ENCODE assay signal across 23 mouse cellular contexts in genomic region chr10:95594414-95594813, GRCm38 (mm10). TPM values are rescaled to one million over a fixed set of nuclear protein-coding genes. Genes with fewer than 3 reads are reported as not detected.
DNase-seq lines count a peak whose midpoint lies in the region; ATAC-seq and TF ChIP-seq lines count a peak whose summit lies in the region.
"Had no signal": no experiment of that assay in that cellular context is flagged by ENCODE, and none has a peak within 500 bp of the region (broad histone marks: within the 10 kb centered on the region; RNA-seq: fewer than 3 reads in every experiment).

No protein-coding gene starts in this region.

- H3K27ac ChIP-seq in midbrain, embryonic 10.5 days (replicated peaks), result peak overlapping the region; percentile 64; the same call in 1 of the 2 replicates
- no peak overlapping the region for H3K27ac ChIP-seq in midbrain, embryonic 14.5 days (replicated peaks; ENCODE audit: low read depth, low read length)
- peak overlapping the region; percentile 12; the same call in 1 of the 2 replicates for H3K27ac ChIP-seq in testis, adult 2 months (ENCODE audit: control insufficient read depth, insufficient read depth, low read depth, low read length)
- H3K27ac ChIP-seq in thymus, adult 2 months (ENCODE audit: control insufficient read depth, insufficient read depth, low read length), result no peak overlapping the region
- H3K27ac ChIP-seq: embryonic facial prominence, embryonic 13.5 days; embryonic facial prominence, embryonic 15.5 days; forebrain, embryonic 10.5 days; forebrain, embryonic 12.5 days had no signal

- no peak overlapping the region for H3K4me2 ChIP-seq in midbrain, embryonic 14.5 days (ENCODE audit: low read length)
- H3K4me2 ChIP-seq: embryonic facial prominence, embryonic 13.5 days; embryonic facial prominence, embryonic 15.5 days; forebrain, embryonic 12.5 days had no signal

- peaks cover 38% of the 10 kb centered on the region for H3K4me1 ChIP-seq in midbrain, embryonic 10.5 days
- H3K4me1 ChIP-seq in midbrain, embryonic 14.5 days (ENCODE audit: control insufficient read depth, insufficient read depth, low read length), result no peaks in the 10 kb centered on the region
- H3K4me1 ChIP-seq in testis, adult 2 months (ENCODE audit: control insufficient read depth, insufficient read depth, low read length), result peaks cover 13% of the 10 kb centered on the region
- no peaks in the 10 kb centered on the region for H3K4me1 ChIP-seq in thymus, adult 2 months (replicated peaks; ENCODE audit: control insufficient read depth, insufficient read depth, low read length)
- H3K4me1 ChIP-seq: embryonic facial prominence, embryonic 13.5 days; embryonic facial prominence, embryonic 15.5 days had no signal

- peaks cover 55% of the 10 kb centered on the region for H3K27me3 ChIP-seq in midbrain, embryonic 10.5 days (ENCODE audit: low read depth, poor library complexity, severe bottlenecking)
- H3K27me3 ChIP-seq in midbrain, embryonic 14.5 days (ENCODE audit: control insufficient read depth, insufficient read depth, low read length), result no peaks in the 10 kb centered on the region
- no peaks in the 10 kb centered on the region for H3K27me3 ChIP-seq in testis, adult 2 months (ENCODE audit: control insufficient read depth, insufficient read depth, low read length)
- no peaks in the 10 kb centered on the region for H3K27me3 ChIP-seq in thymus, adult 2 months (ENCODE audit: control insufficient read depth, insufficient read depth, low read length)
- H3K27me3 ChIP-seq: embryonic facial prominence, embryonic 15.5 days had no signal

- peak; percentile 19; the same call in 1 of the 2 replicates for TF ChIP-seq POLR2A in testis, adult 2 months (IDR thresholded peaks at IDR 0.05; ENCODE audit: control insufficient read depth, low read depth, low read length)
- no peak for TF ChIP-seq POLR2A in thymus, adult 2 months (IDR thresholded peaks at IDR 0.05; ENCODE audit: control insufficient read depth, extremely low read depth, insufficient read depth, low read length, poor library complexity)

- no peak overlapping the region for H3K4me3 ChIP-seq in midbrain, embryonic 10.5 days
- H3K4me3 ChIP-seq in midbrain, embryonic 14.5 days (replicated peaks; ENCODE audit: low read depth, low read length), result no peak overlapping the region
- peak overlapping the region; percentile 59 for H3K4me3 ChIP-seq in testis, adult 2 months (ENCODE audit: control insufficient read depth, low read depth, low read length)
- no peak overlapping the region for H3K4me3 ChIP-seq in thymus, adult 2 months (ENCODE audit: control insufficient read depth, insufficient read depth, low read length)
- H3K4me3 ChIP-seq: embryonic facial prominence, embryonic 13.5 days; embryonic facial prominence, embryonic 15.5 days; erythroblast, embryonic 14.5 days; forebrain, embryonic 10.5 days; forebrain, embryonic 12.5 days had no signal

- 40% methylated on average over 11 of the region's 11 CpGs for WGBS in midbrain, embryonic 10.5 days
- 36% methylated on average over 11 of the region's 11 CpGs for WGBS in midbrain, embryonic 14.5 days
- 88% methylated on average over 11 of the region's 11 CpGs for whole genome bisulfite sequencing in thymus, adult 2 months

- no peak overlapping the region for H3K9ac ChIP-seq in midbrain, embryonic 14.5 days (replicated peaks; ENCODE audit: low read length)
- H3K9ac ChIP-seq: embryonic facial prominence, embryonic 13.5 days; embryonic facial prominence, embryonic 15.5 days; forebrain, embryonic 12.5 days had no signal

- H3K9me3 ChIP-seq in midbrain, embryonic 10.5 days (replicated peaks), result no peaks in the 10 kb centered on the region; the same call in 1 of the 2 replicates
- H3K9me3 ChIP-seq in midbrain, embryonic 14.5 days (ENCODE audit: control insufficient read depth, low read length), result peaks cover under 1% of the 10 kb centered on the region; the same call in 1 of the 2 replicates
- H3K9me3 ChIP-seq: embryonic facial prominence, embryonic 13.5 days; embryonic facial prominence, embryonic 15.5 days; forebrain, embryonic 10.5 days; forebrain, embryonic 12.5 days had no signal

- ATAC-seq in midbrain, embryonic 14.5 days (ENCODE audit: low FRiP score, low TSS enrichment), result no peak
- ATAC-seq: forebrain, embryonic 14.5 days; forebrain, embryonic 16.5 days had no signal

- H3K36me3 ChIP-seq in midbrain, embryonic 10.5 days, result no peaks in the 10 kb centered on the region
- no peaks in the 10 kb centered on the region for H3K36me3 ChIP-seq in midbrain, embryonic 14.5 days (ENCODE audit: control insufficient read depth, insufficient read depth, low read length)
- no peaks in the 10 kb centered on the region for H3K36me3 ChIP-seq in testis, adult 2 months (ENCODE audit: control insufficient read depth, insufficient read depth, low read length)
- no peaks in the 10 kb centered on the region for H3K36me3 ChIP-seq in thymus, adult 2 months (ENCODE audit: control insufficient read depth, insufficient read depth, low read length)
- H3K36me3 ChIP-seq: embryonic facial prominence, embryonic 13.5 days; embryonic facial prominence, embryonic 15.5 days; forebrain, embryonic 10.5 days; forebrain, embryonic 12.5 days had no signal

- no peak for TF ChIP-seq CTCF in testis, adult 2 months (IDR thresholded peaks at IDR 0.05; ENCODE audit: control insufficient read depth, insufficient read depth, insufficient replicate concordance, low read depth, low read length)
- no peak for TF ChIP-seq CTCF in thymus, adult 2 months (IDR thresholded peaks at IDR 0.05; ENCODE audit: borderline replicate concordance, control insufficient read depth, extremely low read depth, insufficient read depth, low read length, poor library complexity)

- DNase-seq in midbrain, embryonic 10.5 days (ENCODE audit: low spot score), result no peak
- DNase-seq in midbrain, embryonic 14.5 days, result no peak
- DNase-seq in testis, postnatal 10 days (ENCODE audit: low spot score), result no peak
- peak; percentile 18 for DNase-seq in ZHBTc4 (ENCODE audit: low read depth, low spot score)
- no peak for DNase-seq in thymus, adult 2 months
- DNase-seq: adrenal gland, adult 2 months; adrenal gland, postnatal 10 days; adrenal gland, postnatal 25 days; cerebellum, adult 11 months; cerebellum, adult 18-20 months; cerebellum, adult 8-10 months; cerebellum, adult 9-11 months; cerebellum, postnatal 14 days; cerebellum, postnatal 36 days; embryo, embryonic 11 days had no signal

RNA-seq across cellular contexts. Expression of gene Nudt4, which starts 30.5 kb away (rescaled TPM):
- 90.8 and 91.5 TPM in 2 replicates for polyA plus RNA-seq in midbrain, embryonic 10.5 days (2016; fragmentation: Nextera tagmentation; extraction: Ambion mirVana)
- 64.9 and 80.0 TPM in 2 replicates for polyA plus RNA-seq in midbrain, embryonic 14.5 days (2014; fragmentation: Nextera tagmentation; extraction: Ambion mirVana)
- polyA plus RNA-seq in testis, adult 2 months (2012; rRNA removed), result 189 and 204 TPM in 2 replicates
- polyA plus RNA-seq in thymus, adult 2 months (2012; rRNA removed), result 15.9 and 20.5 TPM in 2 replicates

Comparison
In these comparisons a context has a peak if more than half of its experiments do, and no peak if none do; other contexts are left out.
1. H3K27ac ChIP-seq: peak in midbrain, embryonic 10.5 days (single experiment) and testis, adult 2 months (single experiment); none in midbrain, embryonic 14.5 days (single experiment) and thymus, adult 2 months (single experiment).